Mouse (Mus musculus) regulatory T cell (primary cell): ENCODE results near the gene Olfr816.
"Not testable (repeated sequence)": the region's sequence is repeated elsewhere in the genome, so short reads cannot be mapped to it uniquely, and the experiment has no call there.

ENCODE experiments used
- in situ Hi-C: fragments of 300-600 bp; cut with MboI, MseI; formaldehyde crosslinking; loops from one replicate; pipeline ENCODE4 v1.15.1; 2025; ENCODE audit warnings: high pct_unique_total_duplicates

Gene Olfr816

GRCm38 (mm10) chr10:129915497-129915896 is at the start of gene Olfr816:
TSS of gene Olfr816 (minus strand) at chr10:129915597.
- in situ Hi-C loops, result no loop called here

DNA sequence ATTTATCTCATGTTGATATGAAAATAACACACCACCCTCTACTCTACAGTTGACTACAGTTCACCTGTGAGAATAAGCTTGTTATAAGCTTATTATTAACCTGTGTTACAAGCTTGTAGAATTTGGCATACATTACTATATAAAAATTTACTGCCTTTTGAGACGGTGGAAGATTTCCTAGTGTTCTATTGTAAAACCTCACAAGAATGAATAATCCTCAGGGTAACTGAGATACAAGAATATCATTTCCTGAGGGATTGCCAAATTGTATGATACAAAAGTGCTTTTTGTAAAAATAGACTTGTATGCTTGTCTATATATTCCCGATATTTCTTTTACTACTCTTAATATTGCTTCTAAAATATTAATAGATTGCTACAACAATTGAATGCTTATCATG is 33.6 kb upstream of the Olfr816 start, which contains the start of gene Olfr818:
Gene Olfr818 (minus strand): TSS at position 101 of the 400 bp plus-strand sequence.
- in situ Hi-C loops, result no loop called here

DNA sequence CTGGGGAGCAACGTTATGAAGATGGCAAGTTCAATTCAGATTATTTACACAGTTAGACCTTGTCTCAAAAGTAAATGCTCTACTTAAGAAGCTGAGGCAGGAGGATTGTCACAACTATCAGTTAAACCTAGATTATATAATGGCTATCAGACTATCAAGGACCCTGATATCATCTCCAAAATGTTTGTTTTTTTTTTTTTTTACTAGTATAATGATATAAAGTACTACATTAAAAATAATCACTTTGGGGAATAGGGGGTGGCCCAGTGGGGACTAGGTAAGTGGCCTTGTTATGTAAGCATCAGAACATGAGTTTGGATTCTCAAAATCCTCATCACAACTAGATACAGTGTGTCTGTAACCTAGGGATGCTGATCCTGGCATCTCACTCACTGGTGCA is 9.6 kb downstream of the Olfr816 start, which contains the start of gene Olfr815:
Gene Olfr815 (minus strand): TSS at position 101 of the 400 bp plus-strand sequence.
- in situ Hi-C loops, result not testable (repeated sequence)

GRCm38 (mm10) chr10:129885934-129886333 is 29.5 kb downstream of the Olfr816 start:
- in situ Hi-C loops, result no loop called here

- in situ Hi-C loops, result not testable (repeated sequence)
Measured at GRCm38 (mm10) chr10:129885496-129885895, 29.9 kb downstream of the Olfr816 start.

- in situ Hi-C loops, result not testable (repeated sequence)
Measured at GRCm38 (mm10) chr10:129879751-129880150, 35.6 kb downstream of the Olfr816 start, which contains the start of gene Olfr814. TSS of gene Olfr814 (minus strand) at chr10:129879851.
